Mouse (Mus musculus) hindbrain, embryonic 15.5 days (tissue): ENCODE results near the gene Nrgn. TPM values are rescaled to one million over a fixed set of nuclear protein-coding genes. Genes with fewer than 3 reads are reported as not detected.
A peak's percentile ranks its signal among the peaks of the same experiment; 100 is the strongest.

Source experiments
- ATAC-seq: fragments of 200-750 bp; cut with Nextera tagmentation; 2 replicates; pipeline ENCODE4 v1.8.0; 2017; ENCODE audit warnings: low read depth, moderate number of reproducible peaks, moderate TSS enrichment; ENCODE audit not compliant: low FRiP score
- H3K27ac ChIP-seq: fragments of 300-500 bp; sonication (generic); replicated peaks from 2 replicates; pipeline ENCODE4 v1.5.1; 2015; ENCODE audit warnings: mild to moderate bottlenecking, inconsistent platforms
- H3K27me3 ChIP-seq: fragments of 300-500 bp; sonication (generic); 2 replicates; pipeline ENCODE4 v1.6.1; 2015; ENCODE audit warnings: control low read depth, inconsistent platforms
- H3K36me3 ChIP-seq: fragments of 300-500 bp; sonication (generic); 2 replicates; pipeline ENCODE4 v1.6.1; 2015; ENCODE audit warnings: control low read depth, inconsistent platforms
- H3K4me1 ChIP-seq: fragments of 300-500 bp; sonication (generic); replicated peaks from 2 replicates; pipeline ENCODE4 v1.6.1; 2015; ENCODE audit warnings: control low read depth, inconsistent platforms
- H3K4me2 ChIP-seq: fragments of 300-500 bp; sonication (generic); 2 replicates; pipeline ENCODE4 v1.6.1; 2015; ENCODE audit warnings: moderate library complexity, mild to moderate bottlenecking, inconsistent platforms
- H3K4me3 ChIP-seq: fragments of 300-500 bp; sonication (generic); 2 replicates; pipeline ENCODE4 v1.5.1; 2015; ENCODE audit warnings: mild to moderate bottlenecking, inconsistent platforms
- H3K9ac ChIP-seq: fragments of 300-500 bp; sonication (generic); 2 replicates; pipeline ENCODE4 v1.6.1; 2015; ENCODE audit warnings: inconsistent platforms
- H3K9me3 ChIP-seq: fragments of 300-500 bp; sonication (generic); 2 replicates; pipeline ENCODE4 v1.6.1; 2016; ENCODE audit warnings: control low read depth, inconsistent platforms
- WGBS: fragments of 180-500 bp; shearing (Covaris S2); methylation state at CpG from one replicate; pipeline ENCODE4 v1.1.7; 2015; 5-methylcytosine and 5-hydroxymethylcytosine counted together
- polyA plus RNA-seq: library from polyadenylated mRNA; unstranded; fragments of >200 nt; fragmentation: Nextera tagmentation; extraction: Ambion mirVana; gene quantifications from 2 replicates; pipeline ENCODE4 v1.2.1, GENCODE M21; 2015

The Nrgn gene
- polyA plus RNA-seq, 1 experiment from 2014 or later: 5.0 TPM

GRCm38 (mm10) chr9:37569231-37569835 lies 16.6 kb upstream of the Nrgn start:
- no peaks in the 10 kb centered on the region for H3K27me3 ChIP-seq
- 85% methylated on average over 2 of the region's 2 CpGs for WGBS
- H3K4me1 ChIP-seq: peaks cover 7% of the 10 kb centered on the region
- ATAC-seq: no peak
- no peak overlapping the region for H3K27ac ChIP-seq
- H3K4me2 ChIP-seq: no peak overlapping the region
- no peak overlapping the region for H3K4me3 ChIP-seq
- H3K9ac ChIP-seq: no peak overlapping the region
- H3K36me3 ChIP-seq: no peaks in the 10 kb centered on the region
- no peaks in the 10 kb centered on the region for H3K9me3 ChIP-seq

- H3K9me3 ChIP-seq: no peaks in the 10 kb centered on the region
- 0 out of 2 replicates have a peak, but pooled peaks have one; percentile 45 for ATAC-seq
- no peak overlapping the region for H3K4me2 ChIP-seq
- H3K4me1 ChIP-seq: peaks cover 7% of the 10 kb centered on the region
- H3K36me3 ChIP-seq: no peaks in the 10 kb centered on the region
- no peaks in the 10 kb centered on the region for H3K27me3 ChIP-seq
- no peak overlapping the region for H3K27ac ChIP-seq
- 34% methylated on average over 4 of the region's 4 CpGs for WGBS
- H3K9ac ChIP-seq: no peak overlapping the region
- H3K4me3 ChIP-seq: no peak overlapping the region
Measured at GRCm38 (mm10) chr9:37568605-37569214, 16.0 kb upstream of the Nrgn start.

DNA sequence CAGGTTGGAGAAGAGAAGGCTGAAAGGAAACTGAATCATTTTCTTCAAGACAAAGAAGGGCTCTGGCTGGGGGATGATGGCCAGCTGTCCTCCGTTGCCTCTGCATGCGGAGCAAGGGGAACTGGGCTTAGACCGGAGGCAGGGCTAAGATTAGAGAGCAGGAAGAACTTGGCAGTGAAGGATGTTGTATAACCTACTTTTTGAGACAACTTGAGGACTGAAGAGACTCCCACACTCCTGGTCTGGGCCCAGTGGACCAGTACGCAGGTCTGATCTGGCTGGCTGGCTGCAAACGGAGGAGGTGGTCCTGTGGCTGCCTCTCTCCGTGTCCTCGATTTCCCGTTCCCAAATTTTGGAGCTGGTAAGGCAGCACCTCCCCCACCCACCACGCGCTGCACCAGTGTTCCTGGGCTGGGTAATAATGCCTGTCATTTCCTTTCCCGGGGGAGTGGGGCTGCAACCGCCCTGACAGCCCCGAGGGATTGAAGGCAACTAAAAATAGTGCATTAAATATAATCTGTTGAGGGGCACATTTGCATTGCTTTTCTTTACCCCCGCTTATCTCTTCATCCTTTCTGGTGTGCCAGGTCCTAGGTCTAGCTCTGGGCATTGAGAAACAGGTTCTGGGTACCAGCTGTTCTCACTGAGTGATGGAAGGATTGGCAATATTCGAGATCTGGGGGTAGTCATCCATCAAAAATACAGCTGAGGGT lies 15.3 kb upstream of the Nrgn start:
- H3K27me3 ChIP-seq: no peaks in the 10 kb centered on the region
- no peak overlapping the region for H3K9ac ChIP-seq
- 38% methylated on average over 15 of the region's 15 CpGs for whole genome bisulfite sequencing
- 0 out of 2 replicates have a peak, but pooled peaks have one; percentile 53 for ATAC-seq
- peaks cover 7% of the 10 kb centered on the region for H3K4me1 ChIP-seq
- no peak overlapping the region for H3K4me3 ChIP-seq
- H3K9me3 ChIP-seq: no peaks in the 10 kb centered on the region
- peak overlapping the region; percentile 5; the same call in 1 of the 2 replicates for H3K4me2 ChIP-seq
- H3K36me3 ChIP-seq: no peaks in the 10 kb centered on the region
- no peak overlapping the region for H3K27ac ChIP-seq

GRCm38 (mm10) chr9:37567454-37567853 lies 14.8 kb upstream of the Nrgn start:
- Histone ChIP-seq H3K4me1 (peaks cover 7% of the 10 kb centered on the region), H3K4me2 (no peak overlapping the region), H3K36me3 (no peaks in the 10 kb centered on the region), H3K27ac (no peak overlapping the region), H3K4me3 (no peak overlapping the region), H3K9ac (no peak overlapping the region), H3K9me3 (no peaks in the 10 kb centered on the region), H3K27me3 (no peaks in the 10 kb centered on the region)
- 54% methylated on average over 5 of the region's 5 CpGs for WGBS
- ATAC-seq: no peak

GRCm38 (mm10) chr9:37567019-37567418 lies 14.3 kb upstream of the Nrgn start:
- H3K4me2 ChIP-seq: no peak overlapping the region
- H3K4me1 ChIP-seq: peaks cover 7% of the 10 kb centered on the region
- H3K27me3 ChIP-seq: no peaks in the 10 kb centered on the region
- 87% methylated on average over 2 of the region's 2 CpGs for WGBS
- ATAC-seq: no peak
- no peak overlapping the region for H3K4me3 ChIP-seq
- H3K27ac ChIP-seq: no peak overlapping the region
- H3K36me3 ChIP-seq: no peaks in the 10 kb centered on the region
- no peak overlapping the region for H3K9ac ChIP-seq
- H3K9me3 ChIP-seq: no peaks in the 10 kb centered on the region

- no peak overlapping the region for H3K4me3 ChIP-seq
- no peak for ATAC-seq
- peaks cover 7% of the 10 kb centered on the region for H3K4me1 ChIP-seq
- H3K9me3 ChIP-seq: no peaks in the 10 kb centered on the region
- no peaks in the 10 kb centered on the region for H3K27me3 ChIP-seq
- 70% methylated on average over 1 of the region's 1 CpGs for WGBS
- no peak overlapping the region for H3K9ac ChIP-seq
- no peak overlapping the region for H3K4me2 ChIP-seq
- H3K36me3 ChIP-seq: no peaks in the 10 kb centered on the region
- no peak overlapping the region for H3K27ac ChIP-seq
Measured at GRCm38 (mm10) chr9:37563805-37564204, 11.1 kb upstream of the Nrgn start.

GRCm38 (mm10) chr9:37560617-37561016 lies 7.9 kb upstream of the Nrgn start:
- peaks cover 2% of the 10 kb centered on the region; the same call in 1 of the 2 replicates for H3K27me3 ChIP-seq
- H3K9ac ChIP-seq: no peak overlapping the region
- 87% methylated on average over 2 of the region's 2 CpGs for WGBS
- H3K27ac ChIP-seq: no peak overlapping the region
- H3K4me3 ChIP-seq: no peak overlapping the region
- H3K4me2 ChIP-seq: no peak overlapping the region
- no peak for ATAC-seq
- no peaks in the 10 kb centered on the region for H3K36me3 ChIP-seq
- no peaks in the 10 kb centered on the region for H3K9me3 ChIP-seq
- H3K4me1 ChIP-seq: no peaks in the 10 kb centered on the region

- no peaks in the 10 kb centered on the region for H3K9me3 ChIP-seq
- peaks cover 36% of the 10 kb centered on the region for H3K27me3 ChIP-seq
- no peak for ATAC-seq
- H3K4me1 ChIP-seq: peaks cover 15% of the 10 kb centered on the region
- H3K27ac ChIP-seq: no peak overlapping the region
- no peak overlapping the region for H3K4me3 ChIP-seq
- H3K4me2 ChIP-seq: no peak overlapping the region
- H3K9ac ChIP-seq: no peak overlapping the region
- H3K36me3 ChIP-seq: no peaks in the 10 kb centered on the region
- whole genome bisulfite sequencing: 74% methylated on average over 3 of the region's 3 CpGs
Measured at GRCm38 (mm10) chr9:37556366-37556765, 3.7 kb upstream of the Nrgn start.

DNA sequence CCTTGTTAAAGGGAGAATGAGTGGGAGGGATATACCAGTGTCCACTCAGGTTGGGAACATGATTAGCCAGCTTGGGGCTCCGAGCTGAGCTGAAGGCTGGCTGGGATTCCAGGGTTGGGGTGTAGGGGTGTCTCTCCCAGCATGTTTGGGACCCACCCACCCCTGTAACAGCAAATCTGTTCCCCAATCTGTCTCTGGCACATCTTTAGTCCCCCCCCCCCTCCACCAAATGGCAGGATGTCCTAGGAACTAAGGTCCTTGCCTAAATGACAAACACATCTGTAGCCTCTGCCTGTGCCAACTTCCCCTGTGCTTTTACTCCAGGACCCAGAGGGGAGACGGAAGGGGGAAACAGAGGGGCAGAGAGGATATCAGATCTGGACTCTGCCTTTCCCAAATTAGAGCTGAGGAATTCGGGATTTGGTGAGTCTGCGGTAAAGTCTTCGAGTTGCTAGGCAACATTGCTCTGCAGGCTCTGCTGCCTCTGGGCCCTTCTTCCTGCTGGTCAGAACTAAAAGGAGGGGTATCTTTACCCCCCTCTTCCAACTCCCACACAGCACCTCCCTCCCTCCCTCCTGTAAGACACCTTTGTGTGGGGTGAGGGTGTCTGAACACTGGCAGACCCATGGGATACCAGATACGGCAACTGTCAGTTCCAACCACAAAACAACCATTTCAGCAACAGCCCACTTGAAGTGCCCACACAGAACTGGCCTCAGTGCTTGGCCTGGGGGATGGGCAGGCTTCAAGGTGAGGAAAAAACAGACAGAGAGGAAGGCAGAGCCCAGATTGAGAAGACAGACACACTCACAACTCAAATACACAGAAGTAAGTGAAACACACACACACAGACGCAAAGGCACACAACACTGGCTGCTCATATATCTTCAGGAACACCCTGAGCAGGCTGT lies 2.4 kb upstream of the Nrgn start, which contains the start of gene Siae:
Siae (plus strand) TSS at position 861 of the 911 bp plus-strand sequence.
- Histone ChIP-seq H3K27me3 (peaks cover 49% of the 10 kb centered on the region), H3K9ac (no peak within 1 kb of the TSS), H3K36me3 (no peaks in the 10 kb centered on the region), H3K4me3 (no peak within 1 kb of the TSS), H3K4me1 (peaks cover 15% of the 10 kb centered on the region), H3K9me3 (no peaks in the 10 kb centered on the region), H3K27ac (no peak within 1 kb of the TSS), H3K4me2 (no peak within 1 kb of the TSS)
- ATAC-seq: no peak
- WGBS: 27% methylated on average over 7 of the region's 7 CpGs

DNA sequence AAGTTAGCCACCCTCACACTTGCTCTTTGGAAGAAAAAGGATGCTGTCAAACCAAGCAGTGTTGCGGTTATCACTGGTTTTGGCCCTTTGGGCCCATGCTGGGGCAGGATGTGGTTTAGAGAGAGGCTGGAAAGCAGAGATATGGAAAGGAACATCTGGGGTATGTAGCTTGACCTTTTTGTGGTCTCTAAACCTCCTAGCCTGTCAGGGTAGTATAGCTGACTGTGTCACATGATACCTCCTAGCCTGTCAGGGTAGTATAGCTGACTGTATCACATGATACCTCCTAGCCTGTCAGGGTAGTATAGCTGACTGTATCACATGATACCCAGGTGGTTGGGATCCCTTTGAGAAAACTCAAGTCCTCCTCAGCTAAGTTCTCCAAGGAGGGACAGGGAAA lies 1.6 kb upstream of the Nrgn start:
- no peak overlapping the region for H3K4me3 ChIP-seq
- H3K9me3 ChIP-seq: no peaks in the 10 kb centered on the region
- H3K9ac ChIP-seq: no peak overlapping the region
- H3K27ac ChIP-seq: no peak overlapping the region
- peaks cover 15% of the 10 kb centered on the region for H3K4me1 ChIP-seq
- WGBS: 95% methylated on average over 1 of the region's 1 CpGs
- peaks cover 57% of the 10 kb centered on the region for H3K27me3 ChIP-seq
- no peak for ATAC-seq
- H3K4me2 ChIP-seq: no peak overlapping the region
- H3K36me3 ChIP-seq: no peaks in the 10 kb centered on the region

DNA sequence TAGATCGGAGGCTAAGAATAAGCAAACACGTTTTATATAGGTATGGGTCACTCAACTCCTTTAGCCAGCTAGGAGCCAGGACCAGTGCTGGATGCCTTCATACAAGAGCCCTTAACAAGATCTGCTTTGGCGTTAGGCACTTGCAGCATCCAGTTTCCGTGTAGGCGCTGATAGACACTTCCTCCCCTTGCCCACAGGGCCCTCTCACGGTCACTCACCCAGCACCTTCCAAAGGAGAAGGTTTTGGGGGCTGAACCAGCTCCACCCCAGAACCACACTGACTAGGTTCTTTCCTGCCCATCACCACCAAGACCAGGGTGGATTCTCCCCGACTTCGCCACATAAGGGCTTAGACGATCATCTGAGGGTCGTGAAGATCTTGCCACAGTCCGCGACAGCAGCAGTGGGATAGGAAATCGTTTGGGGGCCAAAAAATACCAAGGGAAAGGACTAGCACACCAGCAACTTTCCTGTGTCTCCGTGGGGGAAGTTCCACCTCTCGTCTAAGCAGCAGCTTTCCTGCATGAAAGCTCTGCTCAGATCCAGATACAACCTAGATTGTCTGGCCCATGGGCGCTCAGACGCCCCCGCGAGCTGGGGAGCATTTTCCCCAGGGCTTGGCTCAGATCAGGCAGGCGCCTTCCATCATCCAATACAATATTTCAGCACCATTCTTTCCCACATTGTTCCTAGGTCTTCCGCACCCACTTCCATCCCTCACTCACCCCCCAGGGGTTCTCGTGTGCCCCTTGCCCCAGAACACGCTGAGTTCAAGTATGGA lies 763 bp downstream of the Nrgn start:
- Histone ChIP-seq H3K9ac (peak overlapping the region; percentile 39; the same call in 1 of the 2 replicates), H3K9me3 (no peaks in the 10 kb centered on the region), H3K4me1 (peaks cover 15% of the 10 kb centered on the region), H3K27ac (no peak overlapping the region), H3K27me3 (peaks cover 76% of the 10 kb centered on the region), H3K36me3 (no peaks in the 10 kb centered on the region), H3K4me2 (peak overlapping the region; percentile 97), H3K4me3 (peak overlapping the region; percentile 46)
- ATAC-seq: no peak
- 2% methylated on average over 23 of the region's 23 CpGs for WGBS
